Mouse (Mus musculus): Measurements from ENCODE around the gene Adgrf3. TPM values are rescaled to one million over a fixed set of nuclear protein-coding genes. Genes with fewer than 3 reads are reported as not detected.

Adgrf3 gene
- polyA plus RNA-seq, 1 experiment from 2014 or later = not detected

DNA sequence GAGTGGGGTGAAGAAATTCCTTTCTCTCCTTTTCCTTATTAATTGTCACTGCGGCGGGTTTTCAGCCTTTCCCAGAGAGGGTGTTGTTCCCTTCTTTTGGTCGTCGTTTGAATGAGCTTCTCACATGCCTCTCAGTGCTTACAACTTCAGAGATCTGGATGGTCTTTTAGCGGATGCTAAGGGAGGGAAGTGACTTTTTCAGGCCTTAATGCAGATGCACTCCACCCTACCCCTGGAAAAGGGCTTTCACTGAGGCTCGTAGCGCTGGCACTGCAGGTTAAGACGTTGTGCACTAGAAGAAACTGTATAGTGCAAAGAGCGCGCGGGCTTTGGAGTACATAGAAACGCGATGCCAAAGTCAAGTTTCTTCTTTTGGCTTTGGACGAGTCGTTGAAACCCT, 27.5 kb upstream of the Adgrf3 start:
- Histone ChIP-seq H3K27me3 (ENCODE audit: control insufficient read depth, insufficient read depth, low read length) (no peaks in the 10 kb centered on the region), H3K4me3 (replicated peaks; ENCODE audit: low read depth, low read length) (peak overlapping the region; percentile 82), H3K4me1 (ENCODE audit: control insufficient read depth, insufficient read depth, low read length) (peaks cover 21% of the 10 kb centered on the region), H3K4me2 (ENCODE audit: low read length) (peak overlapping the region; percentile 88), H3K36me3 (ENCODE audit: control insufficient read depth, insufficient read depth, low read length) (0 out of 2 replicates have a peak, but pooled peaks cover 3% of the 10 kb centered on the region), H3K9ac (replicated peaks; ENCODE audit: low read length) (peak overlapping the region; percentile 81), H3K9me3 (ENCODE audit: control insufficient read depth, low read length) (no peaks in the 10 kb centered on the region), H3K27ac (replicated peaks; ENCODE audit: low read depth, low read length) (peak overlapping the region; percentile 92)
- DNase-seq (peak; percentile 66), ATAC-seq (ENCODE audit: low FRiP score, low TSS enrichment) (no peak)
- 7% methylated on average over 15 of the region's 15 CpGs for WGBS

DNA sequence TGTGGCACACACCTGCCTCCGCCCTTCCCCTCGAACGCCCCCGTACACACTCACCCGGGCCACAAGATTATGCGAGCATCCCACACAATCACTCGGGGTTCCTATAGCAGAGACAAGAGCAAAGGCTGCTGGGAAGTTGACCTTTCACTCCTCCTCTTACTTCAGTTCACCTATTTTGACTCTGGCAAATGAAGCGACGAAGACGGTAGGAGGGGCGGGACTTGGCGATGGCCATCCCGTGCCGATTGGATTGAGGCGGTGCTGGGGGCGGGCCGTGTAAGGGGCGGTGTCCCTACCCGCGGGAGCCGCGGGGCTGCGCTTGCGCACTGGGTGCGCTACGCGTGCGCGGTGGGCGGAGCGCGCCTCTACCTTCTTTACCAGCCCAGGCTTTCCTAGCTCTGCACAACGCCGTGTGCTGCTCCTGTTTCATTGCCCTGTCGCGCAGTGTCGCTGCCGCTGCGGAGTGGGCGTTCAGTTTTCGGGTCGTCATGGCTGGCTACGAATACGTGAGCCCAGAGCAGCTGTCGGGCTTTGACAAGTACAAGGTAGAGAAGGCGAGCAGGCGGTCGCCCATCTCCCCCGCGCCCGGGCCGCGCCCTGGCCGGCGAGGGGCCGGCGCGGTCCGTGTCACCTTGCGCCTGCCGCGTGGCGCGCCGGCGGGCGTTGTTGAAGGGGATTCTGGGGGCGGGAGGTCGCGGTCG, 26.9 kb upstream of the Adgrf3 start, which contains the start of gene Selenoi:
TSS of gene Selenoi (plus strand) at position 311 of the 701 bp plus-strand sequence.
- H3K9ac ChIP-seq (replicated peaks; ENCODE audit: low read length) = peak within 1 kb of the TSS; percentile 81
- ATAC-seq (ENCODE audit: low FRiP score, low TSS enrichment) = peak; percentile 100

DNA sequence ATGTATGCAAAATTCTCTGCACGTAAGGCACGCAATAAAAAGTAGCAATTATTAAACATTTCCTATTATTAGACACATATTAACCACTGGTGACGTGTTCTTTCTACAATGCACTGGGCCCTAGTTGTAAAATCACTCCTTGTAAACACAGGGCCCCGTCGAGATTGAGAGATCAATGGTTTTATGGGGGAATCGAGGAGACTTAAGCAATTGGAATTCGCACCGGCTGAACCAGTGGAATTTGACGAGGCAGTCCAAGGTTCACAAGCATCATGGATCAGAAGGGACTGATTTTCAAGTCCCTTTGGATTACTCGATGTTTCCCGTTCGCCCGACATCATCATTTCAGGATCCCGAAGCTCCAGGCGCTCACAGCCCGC, 26.4 kb upstream of the Adgrf3 start:
- no peaks in the 10 kb centered on the region for H3K9me3 ChIP-seq (ENCODE audit: control insufficient read depth, low read length)
- no peak for ATAC-seq (ENCODE audit: low FRiP score, low TSS enrichment)
- peak overlapping the region; percentile 82 for H3K4me3 ChIP-seq (replicated peaks; ENCODE audit: low read depth, low read length)
- H3K27ac ChIP-seq (replicated peaks; ENCODE audit: low read depth, low read length) = peak overlapping the region; percentile 78
- peaks cover 21% of the 10 kb centered on the region for H3K4me1 ChIP-seq (ENCODE audit: control insufficient read depth, insufficient read depth, low read length)
- 42% methylated on average over 16 of the region's 16 CpGs for WGBS
- no peak for DNase-seq
- 0 out of 2 replicates have a peak, but pooled peaks cover 3% of the 10 kb centered on the region for H3K36me3 ChIP-seq (ENCODE audit: control insufficient read depth, insufficient read depth, low read length)
- no peaks in the 10 kb centered on the region for H3K27me3 ChIP-seq (ENCODE audit: control insufficient read depth, insufficient read depth, low read length)
- H3K4me2 ChIP-seq (ENCODE audit: low read length) = peak overlapping the region; percentile 88
- peak overlapping the region; percentile 62 for H3K9ac ChIP-seq (replicated peaks; ENCODE audit: low read length)

More for the DNA sequence above, 26.9 kb upstream of the Adgrf3 start, which contains the start of gene Selenoi:
- peak within 1 kb of the TSS; percentile 82 for H3K4me3 ChIP-seq (replicated peaks; ENCODE audit: low read depth, low read length)
- H3K4me2 ChIP-seq (ENCODE audit: low read length) = peak within 1 kb of the TSS; percentile 88
- WGBS = 4% methylated on average over 71 of the region's 71 CpGs
- peak within 1 kb of the TSS; percentile 92 for H3K27ac ChIP-seq (replicated peaks; ENCODE audit: low read depth, low read length)
- no peaks in the 10 kb centered on the region for H3K9me3 ChIP-seq (ENCODE audit: control insufficient read depth, low read length)
- H3K4me1 ChIP-seq (ENCODE audit: control insufficient read depth, insufficient read depth, low read length) = peaks cover 21% of the 10 kb centered on the region
- DNase-seq = peak; percentile 99
- 0 out of 2 replicates have a peak, but pooled peaks cover 3% of the 10 kb centered on the region for H3K36me3 ChIP-seq (ENCODE audit: control insufficient read depth, insufficient read depth, low read length)
- no peaks in the 10 kb centered on the region for H3K27me3 ChIP-seq (ENCODE audit: control insufficient read depth, insufficient read depth, low read length)

DNA sequence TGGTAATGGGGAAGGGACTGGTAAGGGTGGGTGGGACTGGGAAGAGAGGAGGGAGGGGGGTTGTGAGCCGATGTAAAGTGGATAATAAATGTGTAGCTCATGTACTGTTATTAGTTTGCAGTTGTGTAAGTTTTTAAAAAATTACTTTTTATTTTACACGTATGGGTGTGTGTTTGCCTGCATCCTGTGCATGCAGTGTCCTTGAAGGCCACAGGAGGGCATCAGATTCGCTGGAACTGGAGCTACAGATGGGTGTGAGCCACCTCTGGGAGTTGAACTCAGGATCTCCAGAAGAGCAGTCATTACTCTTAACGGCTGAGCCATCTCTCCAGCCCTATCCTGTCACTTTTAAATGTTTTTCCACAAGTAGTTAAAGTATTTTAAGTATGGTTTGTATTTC, 25.4 kb upstream of the Adgrf3 start:
- H3K4me3 ChIP-seq (replicated peaks; ENCODE audit: low read depth, low read length) = no peak overlapping the region
- no peak overlapping the region for H3K4me2 ChIP-seq (ENCODE audit: low read length)
- no peaks in the 10 kb centered on the region for H3K27me3 ChIP-seq (ENCODE audit: control insufficient read depth, insufficient read depth, low read length)
- DNase-seq (peak; percentile 17), ATAC-seq (ENCODE audit: low FRiP score, low TSS enrichment) (no peak)
- H3K9me3 ChIP-seq (ENCODE audit: control insufficient read depth, low read length) = no peaks in the 10 kb centered on the region
- H3K9ac ChIP-seq (replicated peaks; ENCODE audit: low read length) = no peak overlapping the region
- WGBS = 88% methylated on average over 4 of the region's 4 CpGs
- H3K36me3 ChIP-seq (ENCODE audit: control insufficient read depth, insufficient read depth, low read length) = 0 out of 2 replicates have a peak, but pooled peaks cover 3% of the 10 kb centered on the region
- H3K27ac ChIP-seq (replicated peaks; ENCODE audit: low read depth, low read length) = no peak overlapping the region
- peaks cover 21% of the 10 kb centered on the region for H3K4me1 ChIP-seq (ENCODE audit: control insufficient read depth, insufficient read depth, low read length)

DNA sequence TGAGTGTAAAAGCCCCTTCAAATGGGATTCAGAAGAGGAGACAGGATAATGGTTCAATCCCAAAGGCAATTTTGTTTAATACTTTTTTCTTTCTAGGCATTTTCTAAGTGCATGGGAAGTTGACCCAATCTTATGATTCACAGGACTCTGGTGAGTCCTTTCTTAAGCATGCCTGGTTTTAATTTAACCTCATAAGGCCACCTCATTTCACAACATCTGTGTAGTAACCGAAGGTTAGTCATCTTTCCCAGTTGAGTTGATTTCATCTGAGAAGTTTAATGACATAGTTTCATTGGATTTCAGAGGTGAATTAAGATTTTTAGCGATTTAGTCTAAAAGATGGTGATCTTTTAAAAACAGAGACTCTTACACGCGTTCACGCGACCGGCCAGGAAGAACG, 17.2 kb upstream of the Adgrf3 start:
- Histone ChIP-seq H3K27ac (replicated peaks; ENCODE audit: low read depth, low read length) (no peak overlapping the region), H3K4me3 (replicated peaks; ENCODE audit: low read depth, low read length) (no peak overlapping the region), H3K36me3 (ENCODE audit: control insufficient read depth, insufficient read depth, low read length) (0 out of 2 replicates have a peak, but pooled peaks cover 5% of the 10 kb centered on the region), H3K9ac (replicated peaks; ENCODE audit: low read length) (no peak overlapping the region), H3K4me1 (ENCODE audit: control insufficient read depth, insufficient read depth, low read length) (no peaks in the 10 kb centered on the region), H3K9me3 (ENCODE audit: control insufficient read depth, low read length) (no peaks in the 10 kb centered on the region), H3K27me3 (ENCODE audit: control insufficient read depth, insufficient read depth, low read length) (no peaks in the 10 kb centered on the region), H3K4me2 (ENCODE audit: low read length) (no peak overlapping the region)
- 96% methylated on average over 8 of the region's 8 CpGs for WGBS
- DNase-seq (no peak), ATAC-seq (ENCODE audit: low FRiP score, low TSS enrichment) (no peak)

DNA sequence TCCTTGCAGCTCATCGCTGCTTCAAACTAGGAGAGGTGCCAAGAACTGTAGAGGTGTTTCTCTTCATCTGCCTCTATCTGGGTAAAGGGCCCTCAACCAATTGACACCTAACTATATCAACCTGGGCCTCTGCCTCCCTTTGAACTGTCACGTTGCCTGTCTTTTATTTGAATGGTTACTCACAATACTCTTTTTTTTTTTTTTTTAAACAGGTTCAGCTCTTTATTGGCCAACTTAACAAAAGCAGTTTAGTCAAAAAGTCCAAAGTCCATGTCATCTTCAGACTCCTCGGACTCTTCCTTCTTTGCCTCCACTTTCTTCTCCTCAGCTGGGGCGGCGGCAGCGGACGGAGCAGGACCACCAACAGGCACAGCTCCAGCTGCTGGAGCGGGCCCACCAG, 15.1 kb upstream of the Adgrf3 start:
- DNase-seq (no peak), ATAC-seq (ENCODE audit: low FRiP score, low TSS enrichment) (no peak)
- Histone ChIP-seq H3K9ac (replicated peaks; ENCODE audit: low read length) (no peak overlapping the region), H3K27me3 (ENCODE audit: control insufficient read depth, insufficient read depth, low read length) (no peaks in the 10 kb centered on the region), H3K4me3 (replicated peaks; ENCODE audit: low read depth, low read length) (no peak overlapping the region), H3K4me1 (ENCODE audit: control insufficient read depth, insufficient read depth, low read length) (no peaks in the 10 kb centered on the region), H3K27ac (replicated peaks; ENCODE audit: low read depth, low read length) (no peak overlapping the region), H3K9me3 (ENCODE audit: control insufficient read depth, low read length) (no peaks in the 10 kb centered on the region), H3K4me2 (ENCODE audit: low read length) (no peak overlapping the region), H3K36me3 (ENCODE audit: control insufficient read depth, insufficient read depth, low read length) (0 out of 2 replicates have a peak, but pooled peaks cover 5% of the 10 kb centered on the region)
- WGBS = 87% methylated on average over 8 of the region's 8 CpGs

DNA sequence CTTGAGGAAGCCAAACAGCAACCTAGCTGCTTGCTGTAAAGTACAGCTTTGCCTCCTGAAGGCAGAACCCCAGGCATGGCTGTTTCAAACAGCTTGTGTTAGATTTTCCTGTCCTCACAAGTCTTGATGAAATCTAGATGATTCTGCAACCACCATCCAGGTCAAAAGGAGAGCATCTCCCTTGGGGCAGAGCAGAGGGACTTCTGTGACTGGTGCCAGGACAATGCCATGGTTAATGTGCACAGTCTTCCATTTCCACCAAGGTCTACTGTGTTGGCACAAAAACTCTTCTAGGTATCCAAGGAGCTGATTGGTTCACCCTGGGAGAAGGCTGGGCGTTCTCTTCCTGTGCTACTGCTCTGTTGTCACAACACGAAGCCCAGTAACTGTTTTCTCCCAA, 14.2 kb upstream of the Adgrf3 start:
- Histone ChIP-seq H3K4me3 (replicated peaks; ENCODE audit: low read depth, low read length) (no peak overlapping the region), H3K4me1 (ENCODE audit: control insufficient read depth, insufficient read depth, low read length) (no peaks in the 10 kb centered on the region), H3K9me3 (ENCODE audit: control insufficient read depth, low read length) (no peaks in the 10 kb centered on the region), H3K27ac (replicated peaks; ENCODE audit: low read depth, low read length) (no peak overlapping the region), H3K36me3 (ENCODE audit: control insufficient read depth, insufficient read depth, low read length) (0 out of 2 replicates have a peak, but pooled peaks cover 5% of the 10 kb centered on the region), H3K27me3 (ENCODE audit: control insufficient read depth, insufficient read depth, low read length) (no peaks in the 10 kb centered on the region), H3K9ac (replicated peaks; ENCODE audit: low read length) (no peak overlapping the region), H3K4me2 (ENCODE audit: low read length) (no peak overlapping the region)
- DNase-seq (no peak), ATAC-seq (ENCODE audit: low FRiP score, low TSS enrichment) (no peak)
- 89% methylated on average over 2 of the region's 2 CpGs for WGBS

DNA sequence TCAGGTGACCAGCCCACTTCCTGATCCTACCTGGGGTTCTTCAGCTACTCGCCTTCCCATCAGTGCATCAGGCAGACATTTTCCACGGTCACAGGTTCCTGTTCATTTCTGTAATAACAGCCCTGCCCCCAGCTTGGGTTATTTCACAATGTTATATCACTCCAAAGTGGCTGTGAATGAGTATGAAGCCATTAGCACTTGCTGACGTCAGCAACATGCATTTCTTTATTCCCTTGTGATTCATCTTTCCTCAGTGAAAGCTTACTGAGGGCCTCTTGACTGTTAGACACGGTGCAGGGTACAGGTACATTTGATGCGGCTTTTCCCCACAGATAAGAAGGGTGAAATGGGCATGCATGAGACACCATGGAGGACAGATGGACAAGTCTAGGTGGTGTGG, 10.4 kb upstream of the Adgrf3 start:
- H3K4me2 ChIP-seq (ENCODE audit: low read length) = no peak overlapping the region
- 77% methylated on average over 5 of the region's 5 CpGs for WGBS
- no peaks in the 10 kb centered on the region for H3K36me3 ChIP-seq (ENCODE audit: control insufficient read depth, insufficient read depth, low read length)
- DNase-seq (no peak), ATAC-seq (ENCODE audit: low FRiP score, low TSS enrichment) (no peak)
- no peak overlapping the region for H3K4me3 ChIP-seq (replicated peaks; ENCODE audit: low read depth, low read length)
- no peaks in the 10 kb centered on the region for H3K4me1 ChIP-seq (ENCODE audit: control insufficient read depth, insufficient read depth, low read length)
- H3K9me3 ChIP-seq (ENCODE audit: control insufficient read depth, low read length) = no peaks in the 10 kb centered on the region
- no peak overlapping the region for H3K9ac ChIP-seq (replicated peaks; ENCODE audit: low read length)
- no peaks in the 10 kb centered on the region for H3K27me3 ChIP-seq (ENCODE audit: control insufficient read depth, insufficient read depth, low read length)
- no peak overlapping the region for H3K27ac ChIP-seq (replicated peaks; ENCODE audit: low read depth, low read length)

DNA sequence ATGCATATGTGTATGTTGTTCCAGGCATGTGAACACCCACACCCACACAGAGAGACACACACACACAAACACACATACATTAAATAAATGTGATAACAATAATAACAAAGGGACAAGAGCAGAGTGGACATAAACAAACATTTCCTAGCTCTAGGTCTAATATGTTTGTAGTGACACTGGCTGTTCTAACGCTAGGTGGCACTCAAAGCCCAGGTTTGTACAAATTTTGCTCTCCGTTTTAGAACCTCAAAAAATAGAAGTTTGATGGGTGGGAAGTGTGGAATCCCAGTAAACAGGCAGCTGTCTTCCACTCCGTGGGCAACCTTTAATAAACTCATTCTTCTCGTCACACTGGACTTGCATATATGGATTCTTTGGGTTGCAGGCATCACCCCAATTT, 9.4 kb upstream of the Adgrf3 start:
- no peaks in the 10 kb centered on the region for H3K9me3 ChIP-seq (ENCODE audit: control insufficient read depth, low read length)
- no peak overlapping the region for H3K4me3 ChIP-seq (replicated peaks; ENCODE audit: low read depth, low read length)
- no peak for ATAC-seq (ENCODE audit: low FRiP score, low TSS enrichment)
- H3K4me2 ChIP-seq (ENCODE audit: low read length) = no peak overlapping the region
- 10% methylated on average over 4 of the region's 4 CpGs for WGBS
- peak; percentile 90 for DNase-seq
- H3K27me3 ChIP-seq (ENCODE audit: control insufficient read depth, insufficient read depth, low read length) = no peaks in the 10 kb centered on the region
- no peaks in the 10 kb centered on the region for H3K4me1 ChIP-seq (ENCODE audit: control insufficient read depth, insufficient read depth, low read length)
- no peak overlapping the region for H3K27ac ChIP-seq (replicated peaks; ENCODE audit: low read depth, low read length)
- no peaks in the 10 kb centered on the region for H3K36me3 ChIP-seq (ENCODE audit: control insufficient read depth, insufficient read depth, low read length)
- no peak overlapping the region for H3K9ac ChIP-seq (replicated peaks; ENCODE audit: low read length)
